Mouse (Mus musculus) c-Kit-positive CD71-positive TER-119-positive erythroid progenitor cells, embryonic 14.5 days (primary cell): ENCODE data around the gene Mrpl43.
"Not testable (repeated sequence)": the region's sequence is repeated elsewhere in the genome, so short reads cannot be mapped to it uniquely, and the experiment has no call there.

Experiments used
- DNase-seq: peaks from one replicate; pipeline ENCODE4 v3.0.0-alpha.2; 2013; ENCODE audit warnings: low spot score

The Mrpl43 gene

DNA sequence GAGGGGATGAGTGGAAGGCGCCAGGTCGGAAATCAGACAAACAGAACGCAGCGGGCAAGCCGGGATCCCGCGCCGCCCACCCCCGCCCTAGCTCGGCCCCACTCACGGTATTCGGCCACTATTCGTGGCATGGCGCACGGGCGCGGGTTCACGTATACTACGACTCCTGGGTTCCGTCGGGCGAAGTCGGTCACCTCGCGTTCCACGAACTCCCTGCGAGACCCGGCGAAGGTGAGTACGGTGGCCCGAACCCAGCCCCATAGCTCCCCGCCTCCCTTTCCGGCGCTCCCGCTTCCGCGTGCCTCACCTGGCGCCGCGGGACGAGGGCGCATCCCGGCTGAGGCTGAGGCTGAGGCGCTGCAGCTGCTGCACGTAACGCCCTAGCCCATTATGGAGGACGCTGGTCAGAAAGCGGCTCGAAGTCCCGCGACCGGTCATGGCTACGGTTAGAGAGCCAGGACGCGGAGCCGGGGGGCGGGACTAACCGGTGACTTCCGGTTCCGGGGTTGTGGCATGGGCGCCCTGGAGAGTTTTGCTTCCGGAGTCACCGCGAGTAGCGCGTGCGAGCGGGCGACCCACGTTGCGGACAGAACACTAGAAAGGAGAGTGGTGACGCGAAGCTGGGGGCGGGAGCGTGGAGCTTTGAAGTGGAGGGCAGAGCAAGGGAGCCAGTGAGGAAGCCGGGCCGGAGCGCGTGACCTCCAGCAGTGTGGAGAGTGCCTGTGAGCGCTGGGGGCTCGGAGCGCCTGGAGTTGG, at the start of gene Mrpl43:
Gene Mrpl43 (minus strand): TSS at position 486 of the 756 bp plus-strand sequence.
- DNase-seq = peak; percentile 89

DNA sequence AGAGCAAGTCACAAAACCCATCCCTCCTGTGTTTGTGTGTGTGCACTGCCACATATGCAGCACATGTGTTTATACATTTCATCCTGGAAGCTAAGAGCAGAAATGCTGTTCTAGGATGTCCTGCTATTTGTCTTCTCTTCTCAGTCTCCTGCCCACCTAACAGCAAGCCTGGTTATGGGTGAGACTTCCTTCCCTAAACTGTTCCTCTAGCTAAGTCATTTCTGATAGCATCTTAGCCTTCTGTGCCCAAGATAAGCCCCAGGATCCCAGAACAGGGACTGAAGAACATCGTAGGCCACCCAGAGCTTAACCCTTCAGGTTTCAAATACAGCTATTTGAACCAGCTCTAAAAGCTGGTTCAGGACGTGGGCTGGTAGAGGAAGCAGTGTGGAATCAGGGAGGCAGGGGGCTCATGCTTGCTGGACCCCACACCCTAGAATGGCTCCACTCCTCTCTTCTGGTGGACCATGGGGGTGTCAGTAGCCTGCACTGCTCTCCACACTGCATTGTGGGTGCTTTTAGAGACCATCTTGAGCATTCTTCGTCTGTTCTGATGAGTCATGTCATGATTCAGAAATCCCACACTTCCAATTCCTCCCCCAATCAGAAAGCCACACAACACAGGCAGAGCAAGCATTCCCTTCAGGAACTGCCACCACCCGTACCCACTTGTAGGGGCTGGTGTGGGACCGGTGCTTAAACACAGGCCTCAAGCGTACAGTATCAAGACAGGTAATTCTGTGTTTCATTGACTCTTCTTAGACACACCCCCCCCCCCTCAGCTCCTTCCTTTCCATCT, 48.8 kb upstream of the Mrpl43 start:
- DNase-seq = no peak

DNA sequence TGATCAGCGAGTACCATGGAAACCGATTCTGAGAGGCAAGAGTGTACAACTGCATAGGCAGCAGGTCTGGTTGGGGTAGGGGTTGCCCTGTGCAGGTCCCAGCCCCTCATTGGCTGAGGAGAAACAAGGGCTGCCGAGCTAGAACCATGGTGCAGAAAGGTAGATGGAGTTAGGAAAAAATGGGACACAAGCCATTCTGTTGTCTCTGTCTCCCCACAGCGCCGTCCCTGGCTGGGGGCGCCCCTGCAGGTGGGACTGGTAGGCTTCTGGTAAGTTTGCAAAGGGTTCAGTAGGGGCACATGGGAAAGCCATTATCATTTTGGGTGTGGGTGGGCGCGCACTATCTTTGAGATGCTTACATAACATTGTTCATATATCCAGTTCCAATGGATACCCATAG, 47.2 kb upstream of the Mrpl43 start:
- no peak for DNase-seq

DNA sequence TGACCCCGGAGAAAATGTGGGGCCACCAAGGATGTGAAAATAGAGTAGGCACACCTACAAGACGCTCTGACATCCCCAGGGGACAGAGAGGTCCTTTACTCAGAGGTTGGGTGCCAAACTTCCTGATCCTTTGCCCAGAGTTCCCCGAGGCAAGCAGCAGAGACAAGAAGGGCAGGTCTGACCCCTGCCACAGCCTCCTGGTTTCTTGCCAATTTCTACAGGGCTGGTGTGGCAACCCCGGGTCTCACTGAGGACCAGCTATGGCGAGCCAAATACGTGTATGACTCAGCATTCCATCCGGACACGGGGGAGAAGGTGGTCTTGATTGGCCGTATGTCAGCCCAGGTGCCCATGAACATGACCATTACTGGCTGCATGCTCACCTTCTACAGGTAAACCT, 43.3 kb upstream of the Mrpl43 start:
- DNase-seq = no peak

DNA sequence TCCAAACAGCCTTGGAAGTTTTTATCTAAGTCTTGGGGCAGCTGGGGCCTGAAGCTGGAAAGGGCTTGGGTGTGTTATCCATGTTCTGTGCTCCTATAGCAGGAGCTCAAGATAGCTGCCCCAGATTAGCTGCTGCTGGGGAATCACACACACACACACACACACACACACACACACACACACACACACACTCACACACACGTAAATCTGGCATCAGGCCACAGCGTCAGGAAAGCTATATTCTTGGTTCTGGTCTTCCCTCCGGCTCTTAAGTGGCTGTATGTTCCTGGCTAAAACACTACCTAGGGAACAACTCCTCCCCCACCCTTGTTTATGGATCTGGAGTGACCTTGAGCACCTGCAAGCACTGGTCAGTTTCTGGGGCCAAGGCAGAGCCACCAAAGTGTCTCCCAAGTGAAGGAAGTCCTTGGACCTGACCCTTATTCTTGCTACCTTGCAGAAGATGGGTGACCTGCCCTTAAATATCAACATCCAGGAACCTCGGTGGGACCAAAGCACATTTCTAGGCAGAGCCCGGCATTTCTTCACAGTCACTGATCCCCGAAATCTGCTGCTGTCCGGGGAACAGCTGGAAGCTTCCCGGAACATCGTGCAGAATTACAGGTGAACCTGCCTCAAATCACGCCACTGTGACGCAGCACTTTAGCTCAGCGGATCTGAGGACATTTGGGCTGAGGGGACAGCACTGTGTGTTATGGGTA, 42.6 kb upstream of the Mrpl43 start:
- no peak for DNase-seq

DNA sequence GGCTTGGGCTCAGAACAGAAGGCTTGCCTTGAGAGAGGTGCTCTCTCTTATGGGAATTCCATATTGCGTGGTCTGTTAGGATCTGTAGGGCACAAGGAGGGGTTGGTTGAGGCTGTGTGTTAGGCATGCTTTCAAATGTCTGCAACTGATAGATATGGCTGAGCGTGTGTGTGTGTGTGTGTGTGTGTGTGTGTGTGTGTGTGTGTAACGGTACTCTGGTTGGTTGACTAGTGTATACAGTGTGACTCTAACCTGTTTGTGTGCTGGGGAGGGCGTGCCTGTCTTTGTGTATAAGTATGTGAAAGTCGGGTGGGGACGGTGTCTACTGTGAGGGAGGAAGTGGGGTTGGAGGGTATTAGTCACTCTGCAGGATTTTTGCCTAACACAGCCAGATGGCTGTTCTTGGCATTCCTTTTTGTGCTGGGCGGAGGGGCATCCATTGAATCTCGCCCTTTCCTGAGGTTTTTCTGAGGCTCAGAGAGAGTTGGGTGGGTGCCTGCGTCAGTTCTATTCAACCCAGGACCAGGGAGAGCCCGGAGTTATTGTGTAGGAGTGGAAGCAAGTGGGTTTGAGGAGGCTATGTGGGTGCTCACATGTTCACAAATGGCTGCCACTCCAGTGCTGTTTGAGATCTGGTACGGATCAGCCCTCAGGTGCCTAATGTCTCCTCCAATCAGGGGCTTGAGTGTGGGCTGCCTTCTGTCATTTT, 41.8 kb upstream of the Mrpl43 start:
- no peak for DNase-seq

DNA sequence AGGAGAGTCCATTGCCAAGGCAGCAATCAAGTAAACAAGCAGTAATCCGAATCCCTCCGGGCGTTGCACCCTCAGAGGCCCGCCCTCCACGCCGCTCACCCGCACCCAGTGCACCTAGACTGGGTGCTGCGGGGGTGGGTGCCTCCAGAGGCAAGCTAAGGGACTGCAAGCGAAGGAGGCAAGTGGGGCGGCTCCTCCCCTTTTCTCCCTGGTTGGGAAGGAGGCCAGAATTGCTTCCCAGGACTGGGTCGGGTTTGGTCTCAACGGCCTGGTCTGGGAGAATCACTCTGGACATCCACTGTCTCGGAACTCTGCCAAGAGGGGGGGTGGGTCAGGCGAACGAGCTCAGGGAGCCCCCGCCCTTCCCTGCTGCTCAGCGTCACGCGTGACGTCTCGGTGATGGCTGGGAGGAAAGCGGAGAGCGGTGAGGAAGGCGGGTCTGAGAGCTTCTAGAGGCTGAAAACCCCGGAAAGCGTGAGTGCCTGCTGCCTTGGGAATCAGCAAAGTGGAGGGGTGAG, 41.2 kb upstream of the Mrpl43 start, which contains the start of gene Sfxn3:
Gene Sfxn3 (plus strand): TSS at position 87 of the 518 bp plus-strand sequence.
- DNase-seq = peak; percentile 74

DNA sequence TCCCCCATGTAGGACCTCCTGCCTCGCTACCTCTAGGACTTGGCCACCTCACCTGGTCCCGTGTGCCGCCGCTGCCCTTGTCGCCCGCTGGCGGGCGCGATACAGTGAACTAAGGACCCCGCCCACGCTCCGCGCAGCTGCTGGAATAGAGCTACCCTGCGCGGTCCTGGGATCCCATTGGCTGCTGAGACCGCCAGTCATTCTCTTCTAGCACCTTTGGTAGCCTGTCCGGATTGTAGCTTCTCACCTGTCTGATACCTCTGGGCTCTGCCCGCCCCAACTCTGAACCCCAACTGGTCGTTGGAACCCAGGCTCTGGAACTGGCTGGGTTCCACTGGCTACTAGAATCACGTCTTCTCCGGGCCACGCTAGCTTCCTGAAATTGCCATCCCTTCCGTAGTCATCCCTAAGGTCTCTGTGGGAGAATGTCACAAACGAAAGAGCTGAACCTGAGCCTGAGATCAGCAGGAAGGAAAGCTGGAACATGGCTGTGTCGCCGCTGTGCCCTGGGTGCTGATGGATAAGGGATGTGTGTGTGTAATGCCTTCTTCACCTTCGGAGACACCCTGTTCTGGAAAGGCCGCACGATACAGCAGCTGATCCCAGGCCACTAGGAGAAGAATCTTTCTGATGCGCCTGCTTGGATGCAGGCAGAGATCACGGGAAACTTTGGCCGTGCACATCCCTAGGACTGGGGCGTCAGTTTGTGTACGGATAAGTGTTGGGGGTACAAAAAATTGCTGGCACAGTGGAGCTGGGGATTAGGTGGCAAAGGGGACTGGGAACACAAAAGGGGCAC, 40.5 kb upstream of the Mrpl43 start:
- peak; percentile 67 for DNase-seq

DNA sequence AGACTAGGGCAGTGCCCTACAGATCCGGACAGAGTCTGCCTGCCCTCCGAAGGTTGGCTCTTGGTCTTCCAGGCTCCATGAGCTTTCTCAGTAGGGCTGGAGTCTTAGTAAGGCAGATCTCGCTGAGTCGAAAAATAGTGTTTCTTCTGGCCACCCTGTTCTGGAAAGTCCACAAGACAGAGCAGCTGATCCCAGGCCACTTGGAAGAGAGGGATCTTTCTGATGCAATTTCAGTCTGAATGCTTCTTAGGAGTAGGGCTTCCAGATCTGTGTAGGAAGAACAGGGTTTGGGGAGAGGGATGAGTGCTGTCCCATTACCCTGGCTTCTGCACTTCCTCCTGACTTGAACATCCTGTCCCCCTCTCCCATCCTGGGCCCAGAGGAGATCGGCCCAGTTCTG, 39.4 kb upstream of the Mrpl43 start, which contains the start of gene Pdzd7:
Gene Pdzd7 (minus strand): TSS at position 67 of the 400 bp plus-strand sequence.
- DNase-seq = no peak

DNA sequence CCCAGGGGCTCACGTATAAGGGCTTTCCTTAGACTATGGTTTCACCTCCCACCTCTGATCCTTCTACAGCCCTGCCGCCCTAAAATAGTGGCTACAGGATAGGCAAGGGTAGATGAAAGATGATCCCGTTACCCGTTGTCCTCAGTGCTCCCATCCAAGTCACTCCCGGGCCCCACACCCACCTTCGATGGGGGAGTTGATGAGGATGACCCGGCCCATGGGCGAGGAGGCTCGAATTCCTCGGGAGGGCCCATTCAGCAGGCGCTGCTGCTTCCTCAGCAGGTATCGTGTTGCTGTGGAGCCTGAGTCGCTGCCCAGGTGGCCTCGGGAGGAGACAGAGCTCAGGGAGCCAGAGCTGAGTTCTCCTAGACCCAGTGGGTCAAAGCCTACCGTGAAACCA, 39.0 kb upstream of the Mrpl43 start:
- DNase-seq = no peak

DNA sequence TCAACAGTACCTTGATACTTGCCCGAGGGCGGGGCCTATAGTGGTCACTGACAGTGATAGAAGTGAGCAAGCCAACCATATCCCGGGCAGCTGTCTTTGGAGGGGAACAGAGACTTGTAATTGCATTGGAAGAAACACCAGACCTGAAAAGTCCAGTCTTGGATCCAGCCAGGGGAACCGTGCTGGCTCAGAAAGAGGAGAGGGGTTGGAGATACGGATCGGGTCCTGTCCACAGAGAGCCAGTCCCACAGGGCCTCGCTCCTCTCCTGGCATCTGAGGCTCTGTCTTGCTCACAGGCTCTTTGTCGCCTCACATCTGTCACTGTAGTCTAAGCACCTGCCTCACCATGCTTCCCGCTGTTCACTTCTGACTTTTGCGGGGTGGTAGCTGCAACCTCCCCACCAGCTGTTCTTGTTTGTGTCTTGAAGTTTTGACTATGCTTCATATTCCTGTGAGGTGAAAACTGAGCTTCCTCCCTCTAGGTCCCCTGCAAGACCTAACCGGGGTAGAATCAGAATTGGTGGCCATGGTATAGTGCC, 38.2 kb upstream of the Mrpl43 start:
- no peak for DNase-seq

DNA sequence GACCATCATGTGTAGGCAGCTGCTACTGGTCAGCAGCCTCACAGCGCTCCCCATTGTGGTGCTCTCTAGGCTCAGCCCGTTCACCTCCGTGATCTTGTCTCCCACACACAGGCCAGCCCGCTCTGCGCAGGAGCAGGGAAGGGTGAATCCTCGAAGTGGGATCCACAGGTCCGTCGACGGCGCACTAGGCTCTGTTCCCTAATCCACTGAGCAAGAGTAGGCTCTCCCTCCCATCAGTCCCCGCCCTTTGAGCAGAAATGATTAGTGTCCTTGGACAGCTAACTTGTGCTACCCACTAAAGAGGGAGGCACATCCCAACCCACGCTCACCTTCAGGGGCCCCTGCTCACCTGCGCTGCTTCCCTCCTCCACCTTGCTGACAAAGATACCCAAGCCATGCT, 34.0 kb upstream of the Mrpl43 start:
- DNase-seq = no peak

DNA sequence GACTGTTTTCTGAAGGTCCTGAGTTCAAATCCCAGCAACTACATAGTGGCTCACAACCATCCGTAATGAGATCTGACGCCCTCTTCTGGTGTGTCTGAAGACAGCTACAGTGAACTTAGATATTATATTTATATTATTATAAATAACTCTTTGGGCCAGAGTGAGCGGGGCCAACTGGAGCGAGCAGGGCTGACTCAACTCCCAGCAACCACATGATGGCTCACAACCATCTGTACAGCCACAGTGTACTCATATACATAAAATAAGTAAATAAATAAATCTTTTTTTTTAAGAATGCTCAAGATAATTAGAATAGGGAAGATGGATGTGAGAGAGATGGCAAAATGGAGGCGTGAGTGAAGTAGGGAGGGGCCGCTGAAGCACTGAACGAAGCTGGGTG, 32.0 kb upstream of the Mrpl43 start:
- DNase-seq = not testable (repeated sequence)

DNA sequence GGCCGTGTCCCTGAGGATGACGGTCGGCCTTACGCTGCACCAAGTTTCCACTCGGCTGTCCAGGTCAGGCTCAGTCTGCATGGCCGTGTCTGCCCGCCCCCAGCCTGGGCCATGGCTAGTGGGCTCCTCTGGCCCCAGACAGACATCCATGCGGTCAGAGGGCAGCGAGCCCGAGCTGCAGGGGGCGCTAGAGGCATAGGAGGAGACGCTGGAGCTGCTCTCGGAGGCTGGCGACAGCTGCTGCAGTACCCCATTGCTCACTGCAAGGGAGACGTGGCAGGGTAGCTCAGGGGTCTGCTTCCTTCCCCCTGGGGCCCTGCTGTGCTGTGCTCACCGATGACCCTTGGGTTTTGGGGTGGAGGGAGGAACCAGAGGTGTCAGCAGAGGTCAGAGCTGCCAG, 30.6 kb upstream of the Mrpl43 start:
- no peak for DNase-seq

DNA sequence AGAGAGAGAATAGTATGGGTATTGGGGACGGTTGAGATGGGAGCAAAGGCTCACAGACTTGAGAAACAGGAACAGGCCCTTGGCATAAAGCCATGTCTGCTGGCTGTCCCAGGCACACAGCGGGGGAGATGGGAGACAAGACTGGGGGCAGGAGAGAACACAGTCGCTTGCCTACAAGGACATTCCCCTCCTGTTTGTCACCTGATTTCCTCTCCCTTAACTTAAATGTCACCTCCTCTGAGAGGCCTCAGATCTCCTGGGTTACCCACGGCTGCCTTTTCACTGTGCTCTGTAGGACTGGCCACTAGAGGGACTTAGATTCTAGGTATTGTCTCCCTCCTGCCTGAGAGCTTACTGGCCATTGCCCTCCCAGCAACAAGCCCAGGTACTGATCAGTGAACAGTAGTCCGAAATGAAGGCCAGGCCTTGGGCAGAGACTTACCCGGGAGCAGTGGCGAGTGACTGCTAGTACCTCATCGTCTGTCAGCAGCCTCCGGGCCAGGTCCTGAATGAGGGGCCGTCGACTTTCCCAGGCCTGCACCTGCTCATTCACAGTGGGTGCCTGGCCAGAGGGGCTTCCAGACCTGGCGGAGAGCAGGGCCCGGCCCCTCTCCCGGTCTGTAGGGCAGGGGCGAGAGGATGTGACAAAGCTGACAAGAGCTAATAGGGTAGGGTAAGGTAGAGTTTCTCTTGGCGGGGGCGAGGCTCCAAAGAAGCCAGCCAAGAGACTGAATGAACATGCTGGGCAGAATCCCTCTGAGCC, 26.5 kb upstream of the Mrpl43 start:
- DNase-seq = no peak

DNA sequence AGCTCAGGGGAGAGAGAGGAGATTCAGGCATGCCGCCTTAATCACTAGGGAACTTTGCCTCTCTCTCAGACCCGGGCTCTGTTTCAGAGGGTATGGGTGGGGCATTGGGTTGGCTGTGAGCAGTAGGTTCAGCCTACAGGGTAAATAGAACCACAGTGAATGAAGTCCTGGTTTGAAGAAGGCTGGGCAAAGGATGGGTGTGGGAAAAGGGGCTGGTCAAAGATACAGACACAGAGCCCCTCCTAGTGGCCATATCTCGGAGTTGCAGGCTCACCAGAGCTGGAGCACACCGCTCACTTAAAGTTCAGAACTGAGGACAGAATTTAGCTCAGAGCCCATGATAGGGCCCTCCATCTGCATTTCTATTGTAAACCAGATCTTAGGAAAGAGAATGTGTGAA, 25.5 kb upstream of the Mrpl43 start:
- DNase-seq = peak; percentile 74

DNA sequence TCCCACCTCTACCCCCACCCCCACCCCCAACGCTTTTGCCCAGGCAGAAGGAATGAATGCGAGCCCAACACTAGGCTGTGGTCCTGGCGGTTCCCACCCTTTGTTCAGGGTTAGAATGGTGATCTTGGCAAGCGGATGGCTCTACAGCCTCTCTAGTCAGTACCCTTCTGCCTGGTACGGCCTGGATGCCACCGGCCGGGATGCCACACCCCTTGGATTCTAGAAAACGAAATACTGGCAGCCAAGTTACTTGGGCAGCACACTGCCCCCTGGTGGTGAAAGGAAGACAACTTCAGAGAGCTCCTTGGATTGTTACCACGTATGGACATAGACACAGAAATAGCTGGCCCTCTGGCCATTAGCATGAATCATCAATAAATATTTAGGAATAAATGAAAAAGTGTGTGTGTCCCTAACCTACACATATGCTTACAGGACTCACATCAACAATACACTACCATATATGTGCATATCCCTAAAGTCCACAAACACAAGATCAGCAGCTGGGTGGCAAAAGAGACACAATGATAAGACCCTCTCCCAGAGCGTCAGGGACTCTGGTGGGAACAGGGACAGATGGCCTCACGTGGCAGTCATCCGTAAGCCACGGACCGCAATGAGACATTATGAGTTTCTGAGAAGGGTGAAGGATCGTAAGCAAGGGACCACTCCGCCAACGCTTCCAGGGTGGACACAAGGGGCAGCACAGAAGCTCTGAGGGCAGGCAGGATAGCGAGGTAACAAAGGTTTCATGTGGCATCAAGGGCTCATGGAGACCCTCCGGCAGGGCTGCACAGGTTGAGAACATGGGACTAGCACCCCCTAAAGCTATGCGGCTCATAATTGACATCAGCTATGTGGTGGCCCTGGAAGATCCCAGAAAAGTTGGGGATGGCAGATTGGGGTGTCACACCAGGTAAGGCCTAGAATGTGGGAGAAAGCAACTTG, 24.8 kb upstream of the Mrpl43 start:
- peak; percentile 82 for DNase-seq

DNA sequence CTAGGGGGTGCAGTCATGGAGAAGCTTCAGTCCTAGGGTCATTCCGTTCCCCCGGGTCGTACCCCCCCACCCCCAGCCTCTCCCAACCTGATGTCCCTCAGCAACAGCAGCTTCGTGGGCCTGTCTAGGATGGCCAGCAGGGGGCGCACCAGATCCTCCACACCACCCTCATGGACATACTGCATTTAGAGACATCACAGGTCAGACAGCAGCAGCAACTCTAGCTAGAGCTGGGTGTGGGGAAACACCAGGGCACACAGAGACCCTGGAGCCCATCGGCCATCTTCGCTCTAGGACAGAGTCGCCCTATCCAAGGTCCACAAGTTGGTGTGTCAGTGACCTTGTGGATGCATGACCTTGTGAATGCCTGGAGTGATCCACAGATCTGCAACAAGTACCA, 23.9 kb upstream of the Mrpl43 start:
- DNase-seq = peak; percentile 59

DNA sequence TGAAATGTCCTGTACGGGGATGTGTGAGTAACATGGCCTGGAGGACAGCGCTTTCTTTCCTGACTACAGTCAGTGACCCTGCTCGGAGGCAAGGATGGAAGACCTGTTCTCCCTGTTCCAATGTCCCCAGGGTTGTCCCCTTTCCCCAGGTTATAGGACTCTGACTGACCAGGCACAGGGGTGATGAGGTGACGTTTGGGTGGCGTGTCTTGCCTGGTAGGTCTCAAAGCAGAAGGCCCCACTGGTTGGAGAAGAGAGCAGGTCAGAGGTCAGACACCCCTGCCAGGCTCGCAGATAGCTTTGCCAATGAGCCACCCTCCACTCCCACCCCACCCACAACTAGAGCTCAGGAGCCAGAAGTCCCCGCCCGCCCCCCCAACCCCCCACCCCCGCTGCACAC, 23.3 kb upstream of the Mrpl43 start:
- no peak for DNase-seq
